Mouse (Mus musculus): ENCODE measurements at regions not wholly inside any gene's neighbourhood (a gene's known extent, or its start where the extent isn't known, plus 50 kb on each side); places are given as distances from the start of the nearest gene placed in this dataset.
A peak's percentile ranks its signal among the peaks of the same experiment; 100 is the strongest.

DNA sequence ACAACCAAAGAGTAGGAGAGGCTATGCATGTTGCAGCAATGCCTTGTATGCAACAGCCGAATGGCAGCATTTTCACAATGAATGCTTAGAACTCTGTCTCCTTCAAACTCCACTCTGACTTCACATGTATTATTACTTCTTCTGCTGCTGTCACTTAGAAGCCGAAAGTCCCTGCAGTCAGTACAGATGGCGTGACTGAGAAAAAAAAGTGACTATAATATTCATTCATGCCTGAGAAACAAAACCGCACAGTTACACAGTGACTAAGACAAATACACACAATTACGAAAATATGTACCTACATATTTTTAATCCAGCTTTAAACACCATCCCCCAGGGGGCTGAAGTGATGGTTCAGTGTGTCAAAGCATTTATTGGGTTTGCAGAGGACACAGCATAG lies 154.8 kb upstream of the Pitx2 start:
- DNase-seq, result no peak

DNA sequence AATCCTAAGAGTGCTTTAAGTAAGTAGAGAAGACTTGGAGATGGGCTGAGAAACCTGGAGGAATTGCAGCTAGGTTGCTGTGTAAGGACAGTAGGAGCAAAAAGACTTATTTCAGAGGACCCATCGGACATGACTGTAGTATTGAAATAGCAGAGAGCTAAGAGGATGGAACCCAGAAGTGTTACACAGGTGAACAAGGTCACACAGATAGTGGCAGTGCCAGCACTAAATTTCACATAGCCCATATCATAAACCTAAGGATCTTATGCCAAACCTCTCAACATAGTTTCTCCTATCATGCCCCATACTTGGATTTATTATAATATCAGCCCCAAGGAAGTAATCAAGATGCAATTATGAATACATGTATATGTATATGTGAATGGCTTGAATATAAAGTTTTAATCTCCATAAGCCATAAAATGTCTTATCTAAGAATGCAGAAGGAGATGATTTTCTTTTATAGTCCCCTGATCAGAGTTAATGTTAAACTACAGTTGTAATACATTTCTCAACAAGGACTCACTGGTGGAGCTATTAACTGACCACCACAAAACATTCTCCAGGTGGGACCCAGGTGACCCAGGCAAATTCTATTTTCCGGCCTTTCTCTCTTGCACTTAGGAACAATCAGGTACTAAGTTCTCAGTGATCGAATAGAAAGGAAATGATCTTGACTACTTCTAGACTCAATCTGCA lies 149.6 kb upstream of the Pitx2 start:
- no peak for DNase-seq

DNA sequence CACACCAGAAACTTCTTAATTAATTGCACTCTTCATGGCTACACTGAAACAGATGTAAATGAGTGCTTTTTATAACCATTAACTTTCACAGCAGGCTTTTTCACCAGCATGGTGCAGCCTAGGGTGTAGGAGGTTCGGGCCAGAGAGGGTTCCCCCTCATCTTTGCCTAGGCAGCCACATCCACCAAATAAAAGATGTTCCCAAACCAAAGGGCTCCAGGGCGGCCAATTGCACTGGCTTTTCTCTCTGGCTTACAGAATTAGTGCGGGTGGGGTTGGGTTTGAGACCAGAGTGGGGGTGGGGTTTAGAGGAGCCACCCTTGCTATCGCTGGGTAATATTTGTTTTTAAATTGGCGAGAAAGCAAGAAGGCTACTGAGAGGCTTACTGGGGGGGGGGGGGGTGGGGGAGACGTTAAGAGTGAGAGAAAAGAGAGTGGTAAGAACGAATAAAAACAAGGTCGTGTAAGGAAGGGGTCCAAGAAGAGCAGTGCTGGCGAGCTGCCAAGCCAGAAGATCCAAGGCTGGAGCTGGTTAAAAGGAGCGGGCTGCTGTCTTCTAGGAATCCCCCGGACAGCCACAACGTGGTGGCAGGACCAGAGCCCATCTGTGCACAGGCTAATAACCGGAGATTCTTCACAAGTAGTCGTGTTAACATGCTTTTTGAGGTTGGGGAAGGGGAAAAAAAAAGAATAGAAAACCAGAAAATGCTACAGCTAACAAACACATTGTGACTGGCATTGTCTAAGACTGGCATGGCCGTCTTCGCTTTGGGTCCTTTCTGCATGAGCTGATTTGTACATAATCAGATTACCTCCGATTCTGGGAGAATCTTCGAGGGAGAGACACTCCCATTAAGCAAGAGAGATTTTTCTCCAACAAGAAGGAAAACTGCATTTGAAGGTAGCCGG lies 134.0 kb upstream of the Pitx2 start:
- DNase-seq, result peak; percentile 53 to 59

DNA sequence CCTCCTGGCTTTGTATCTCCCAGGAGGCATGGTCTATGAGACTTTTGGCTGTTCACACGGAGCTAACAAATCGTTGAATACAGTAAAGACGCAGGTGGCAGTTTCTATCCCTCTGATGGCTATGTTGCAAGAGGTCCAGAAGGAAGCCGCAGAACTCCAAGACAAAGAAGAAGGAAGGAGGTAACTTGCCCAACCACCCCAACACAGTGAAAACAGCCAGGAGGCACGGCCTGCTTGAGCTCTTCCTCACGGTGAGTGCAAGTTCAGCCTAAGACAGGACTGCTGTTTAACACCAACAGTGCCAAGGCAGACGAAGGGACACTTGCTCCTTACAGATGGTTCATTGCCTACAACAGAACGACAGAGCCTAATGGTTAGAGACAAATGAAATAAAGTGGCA lies 130.0 kb upstream of the Pitx2 start:
- no peak for DNase-seq

DNA sequence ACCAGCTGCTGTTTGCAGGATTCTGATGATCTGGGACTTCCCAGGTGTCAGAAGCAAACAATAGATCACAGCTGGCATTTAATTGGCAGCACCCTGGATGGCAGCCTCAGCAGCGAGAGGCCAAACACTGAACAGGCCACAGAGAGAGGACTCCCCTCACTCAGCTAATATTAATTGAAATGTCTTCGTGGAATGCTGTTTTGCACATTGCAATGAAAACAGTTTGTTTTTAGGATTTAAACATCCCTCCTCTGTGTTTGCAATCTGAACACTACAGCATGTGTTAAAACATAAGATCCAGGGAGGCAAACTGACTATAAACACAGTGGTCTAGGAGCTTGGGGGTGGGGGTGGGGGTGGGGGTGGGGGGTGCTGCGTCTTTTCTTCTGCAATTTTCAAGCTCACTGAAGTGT lies 129.2 kb upstream of the Pitx2 start:
- DNase-seq, result no peak

DNA sequence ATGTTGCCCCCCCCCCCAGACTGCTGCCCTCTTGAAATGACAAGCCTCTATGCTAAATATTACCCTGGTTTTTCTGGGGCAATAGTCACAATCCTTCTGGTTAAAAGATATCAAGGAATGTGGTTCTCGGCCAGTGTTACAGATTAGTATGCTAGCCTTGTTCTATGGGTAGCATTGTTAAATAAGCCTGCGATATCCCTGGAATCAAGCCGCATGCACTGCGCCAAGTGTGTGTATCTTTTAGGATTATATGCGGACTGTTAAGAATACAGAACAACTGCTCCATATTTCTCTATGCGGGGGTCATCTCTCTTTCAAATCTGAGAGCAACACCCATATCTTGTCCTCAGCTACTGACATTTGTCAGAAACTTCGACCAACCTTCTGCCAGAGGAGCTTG lies 128.7 kb upstream of the Pitx2 start:
- DNase-seq, result no peak

DNA sequence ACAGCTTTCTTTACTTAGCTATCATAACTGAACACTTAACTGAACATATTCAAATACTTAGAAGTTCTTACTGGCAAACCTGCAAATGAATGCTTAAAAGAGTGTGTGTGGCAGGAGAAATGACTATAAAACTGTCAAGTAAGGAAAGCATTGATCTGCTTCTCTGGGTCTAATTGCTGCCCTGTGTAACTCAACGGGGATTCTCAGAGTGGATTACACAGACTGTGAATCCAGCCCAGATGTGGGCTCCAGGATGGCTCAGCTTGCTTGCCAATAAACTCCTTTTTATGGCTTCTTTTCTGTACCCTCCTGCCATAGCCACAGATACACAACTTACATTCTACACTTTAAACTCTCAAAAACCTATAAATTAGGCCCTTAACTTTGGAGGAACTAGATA lies 123.3 kb upstream of the Pitx2 start:
- no peak for DNase-seq

DNA sequence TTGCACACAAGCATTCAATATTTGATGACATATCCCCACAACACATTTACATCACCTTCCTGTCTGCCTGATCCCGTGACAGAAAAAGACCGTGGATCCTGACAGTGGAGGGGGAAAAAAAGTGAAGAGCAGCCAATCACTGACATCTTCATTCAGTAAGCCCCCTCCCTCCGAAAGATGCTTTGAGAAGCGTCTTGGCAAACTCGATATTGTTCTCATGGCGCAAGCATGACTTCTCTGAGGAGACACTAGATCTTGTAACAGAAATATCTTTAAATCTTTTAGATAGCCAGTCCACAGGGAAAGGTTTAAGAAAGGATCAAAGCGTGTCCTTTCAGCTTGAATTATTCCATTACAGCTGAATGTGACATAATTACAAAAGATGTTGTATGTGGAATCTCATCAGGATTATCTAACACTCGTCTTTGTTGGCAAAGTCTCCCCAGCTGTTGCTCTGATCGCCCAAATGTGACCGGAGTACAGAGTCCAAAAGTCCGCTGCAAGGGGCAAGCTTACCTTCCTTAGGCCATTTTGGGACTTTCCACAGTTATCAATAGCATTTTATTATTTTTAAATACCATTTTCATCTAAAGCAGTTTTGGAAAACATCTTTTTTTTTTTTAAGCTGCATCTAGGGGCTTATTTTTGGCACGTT lies 95.8 kb upstream of the Pitx2 start:
- peak; percentile 5 to 6 for DNase-seq

DNA sequence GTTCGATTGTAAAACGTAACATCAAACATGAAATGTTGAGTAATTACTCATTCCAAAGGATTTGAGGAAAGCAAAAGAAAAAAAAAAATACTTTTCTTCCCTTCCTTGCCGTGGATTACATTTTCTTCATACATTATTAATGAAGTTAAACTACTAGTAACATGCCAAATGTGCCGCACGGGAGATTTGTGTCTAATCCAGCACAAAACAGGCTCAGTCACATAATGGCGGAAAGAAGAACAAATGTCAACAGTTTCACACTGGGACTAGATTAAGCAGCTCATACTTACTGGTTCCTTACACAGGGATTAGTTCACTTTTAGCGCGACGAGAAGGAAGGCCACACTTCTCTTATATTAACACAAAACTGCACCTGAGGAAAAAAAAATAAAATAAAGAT lies 94.9 kb upstream of the Pitx2 start:
- no peak for DNase-seq

DNA sequence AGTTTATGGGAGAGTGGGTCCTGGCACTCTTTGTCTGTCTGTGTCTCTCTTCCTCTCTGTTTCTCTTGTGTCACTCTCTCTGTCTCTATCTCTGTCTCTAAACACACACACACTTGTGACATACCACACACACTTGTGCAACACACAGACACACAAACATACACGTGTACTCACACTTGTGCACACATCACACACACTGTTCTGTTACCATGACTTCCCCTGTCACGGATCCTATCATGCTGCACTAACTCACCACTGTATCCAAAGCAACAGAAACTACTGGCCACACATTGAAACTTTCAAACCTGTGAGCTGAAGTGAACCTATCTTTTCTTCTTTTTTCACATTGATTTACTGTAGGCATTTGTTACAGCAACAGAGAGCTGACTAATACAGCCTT lies 93.5 kb upstream of the Pitx2 start:
- no peak for DNase-seq

DNA sequence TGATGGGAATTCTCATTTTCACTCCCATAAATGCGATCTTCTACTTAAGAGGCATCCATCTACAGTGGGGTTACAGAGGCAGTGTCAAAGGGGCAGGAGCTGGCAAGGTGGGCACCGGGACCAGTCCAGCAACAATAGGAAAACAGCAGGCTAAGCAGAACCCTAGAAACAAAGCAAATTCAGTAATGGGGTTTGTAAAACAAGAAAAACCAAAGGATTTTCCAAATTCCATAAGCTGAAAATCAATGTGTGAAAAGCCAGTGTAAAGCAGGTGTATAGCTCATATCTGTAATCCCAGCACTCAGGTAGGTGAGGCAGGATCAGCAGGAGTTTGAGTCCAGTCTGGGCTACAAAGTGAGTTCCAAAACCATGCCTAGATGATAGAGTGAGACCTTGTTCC lies 69.2 kb upstream of the Pitx2 start:
- DNase-seq, result no peak

DNA sequence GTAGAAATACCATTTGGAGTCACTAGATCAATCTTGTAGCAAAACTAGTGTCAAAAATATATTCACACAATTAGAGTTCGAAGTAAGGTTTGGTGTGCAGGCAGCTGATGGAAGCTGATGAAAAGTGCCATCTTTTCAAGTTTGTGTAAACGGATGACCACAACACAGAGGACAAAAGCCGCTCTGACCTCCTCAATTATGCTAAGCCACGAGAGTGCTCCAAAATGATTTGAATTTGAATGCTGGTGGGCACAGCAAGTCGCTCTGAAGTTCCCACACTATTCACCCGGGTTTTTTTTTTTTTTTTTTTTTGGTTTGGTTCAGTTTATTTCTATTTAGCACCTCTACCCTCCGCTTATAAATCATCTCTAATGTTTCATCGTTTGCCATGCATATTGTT lies 68.5 kb upstream of the Pitx2 start:
- no peak for DNase-seq

DNA sequence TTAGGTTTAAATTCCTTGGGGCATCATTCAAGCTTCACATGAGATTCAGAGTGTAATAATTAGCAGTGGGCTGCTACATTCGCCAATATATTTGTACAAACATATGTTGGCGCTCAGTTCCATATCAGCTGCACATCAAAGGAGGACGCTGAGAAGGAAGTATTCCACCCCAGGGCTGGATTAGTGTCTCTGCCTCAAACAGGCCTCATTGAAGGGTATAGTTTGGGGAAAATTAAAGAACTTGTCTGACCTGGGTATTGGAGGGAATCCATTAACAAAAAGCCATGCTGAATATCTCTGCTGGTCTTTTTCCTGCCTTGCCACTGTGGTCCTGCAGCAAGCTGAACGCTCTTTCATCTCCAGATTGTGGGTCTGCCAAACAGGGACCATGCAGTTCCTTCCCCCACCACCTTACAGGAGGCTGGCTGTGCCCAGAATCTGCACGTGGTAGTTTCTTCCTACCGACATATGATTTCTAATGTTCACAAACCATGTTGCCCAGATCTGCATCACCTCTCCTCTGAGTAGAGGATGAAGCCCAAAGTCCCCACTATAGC lies 67.7 kb upstream of the Pitx2 start:
- DNase-seq, result peak; percentile 1 to 6

Measured in cerebellum, postnatal 14 days (tissue).